Mouse (Mus musculus): Measurements from ENCODE around the gene Trpc2. TPM values are rescaled to one million over a fixed set of nuclear protein-coding genes. Genes with fewer than 3 reads are reported as not detected.

The Trpc2 gene
- polyA plus RNA-seq, 1 experiment from 2014 or later = 0.49 TPM

- Histone ChIP-seq H3K4me3 (no peak overlapping the region), H3K27ac (no peak overlapping the region), H3K4me1 (replicated peaks) (no peaks in the 10 kb centered on the region), H3K4me2 (no peak overlapping the region), H3K9me3 (no peaks in the 10 kb centered on the region), H3K9ac (no peak overlapping the region), H3K36me3 (peaks cover 87% of the 10 kb centered on the region), H3K27me3 (no peaks in the 10 kb centered on the region)
- 87% methylated on average over 7 of the region's 7 CpGs for WGBS
- ATAC-seq (ENCODE audit: low FRiP score) = 0 out of 2 replicates have a peak, but pooled peaks have one; percentile 39
These were observed 6.1 kb upstream of the Trpc2 start for GRCm38 (mm10) chr7:102076714-102077296.

GRCm38 (mm10) chr7:102078517-102078916 lies 4.4 kb upstream of the Trpc2 start:
- Histone ChIP-seq H3K9ac (no peak overlapping the region), H3K9me3 (no peaks in the 10 kb centered on the region), H3K36me3 (peaks cover 89% of the 10 kb centered on the region), H3K4me3 (no peak overlapping the region), H3K27ac (no peak overlapping the region), H3K4me1 (replicated peaks) (no peaks in the 10 kb centered on the region), H3K27me3 (no peaks in the 10 kb centered on the region), H3K4me2 (no peak overlapping the region)
- ATAC-seq (ENCODE audit: low FRiP score) = no peak
- WGBS = 80% methylated on average over 7 of the region's 7 CpGs

- no peak overlapping the region for H3K9ac ChIP-seq
- no peak for ATAC-seq (ENCODE audit: low FRiP score)
- no peaks in the 10 kb centered on the region for H3K27me3 ChIP-seq
- no peaks in the 10 kb centered on the region for H3K4me1 ChIP-seq (replicated peaks)
- no peak overlapping the region for H3K27ac ChIP-seq
- no peak overlapping the region for H3K4me2 ChIP-seq
- no peak overlapping the region for H3K4me3 ChIP-seq
- 94% methylated on average over 8 of the region's 8 CpGs for WGBS
- no peaks in the 10 kb centered on the region for H3K9me3 ChIP-seq
- peaks cover 86% of the 10 kb centered on the region for H3K36me3 ChIP-seq
These were observed 2.6 kb upstream of the Trpc2 start for GRCm38 (mm10) chr7:102080311-102080710.

- H3K27me3 ChIP-seq = no peaks in the 10 kb centered on the region
- no peak for ATAC-seq (ENCODE audit: low FRiP score)
- no peak overlapping the region for H3K9ac ChIP-seq
- no peak overlapping the region for H3K27ac ChIP-seq
- no peak overlapping the region for H3K4me2 ChIP-seq
- no peaks in the 10 kb centered on the region for H3K9me3 ChIP-seq
- WGBS = 98% methylated on average over 5 of the region's 5 CpGs
- H3K4me3 ChIP-seq = no peak overlapping the region
- peaks cover 82% of the 10 kb centered on the region for H3K36me3 ChIP-seq
- H3K4me1 ChIP-seq (replicated peaks) = no peaks in the 10 kb centered on the region
These were observed 1.1 kb upstream of the Trpc2 start for GRCm38 (mm10) chr7:102081784-102082183.

GRCm38 (mm10) chr7:102084041-102084696 lies 1.3 kb downstream of the Trpc2 start:
- WGBS = 92% methylated on average over 26 of the region's 26 CpGs
- H3K4me2 ChIP-seq = no peak overlapping the region
- no peaks in the 10 kb centered on the region for H3K27me3 ChIP-seq
- H3K27ac ChIP-seq = no peak overlapping the region
- no peak overlapping the region for H3K4me3 ChIP-seq
- no peaks in the 10 kb centered on the region for H3K4me1 ChIP-seq (replicated peaks)
- no peak overlapping the region for H3K9ac ChIP-seq
- H3K36me3 ChIP-seq = peaks cover 82% of the 10 kb centered on the region
- no peak for ATAC-seq (ENCODE audit: low FRiP score)
- H3K9me3 ChIP-seq = no peaks in the 10 kb centered on the region

- no peak overlapping the region for H3K9ac ChIP-seq
- H3K4me3 ChIP-seq = no peak overlapping the region
- no peak for ATAC-seq (ENCODE audit: low FRiP score)
- no peaks in the 10 kb centered on the region for H3K4me1 ChIP-seq (replicated peaks)
- H3K4me2 ChIP-seq = no peak overlapping the region
- H3K27me3 ChIP-seq = no peaks in the 10 kb centered on the region
- H3K27ac ChIP-seq = no peak overlapping the region
- H3K36me3 ChIP-seq = peaks cover 71% of the 10 kb centered on the region
- no peaks in the 10 kb centered on the region for H3K9me3 ChIP-seq
- WGBS = 81% methylated on average over 4 of the region's 4 CpGs
These were observed 4.4 kb downstream of the Trpc2 start for GRCm38 (mm10) chr7:102087336-102087735.

GRCm38 (mm10) chr7:102099760-102100661 lies 17.1 kb downstream of the Trpc2 start:
- H3K27me3 ChIP-seq = 0 out of 2 replicates have a peak, but pooled peaks cover 3% of the 10 kb centered on the region

GRCm38 (mm10) chr7:102100868-102101267 lies 18.0 kb downstream of the Trpc2 start:
- peaks cover 22% of the 10 kb centered on the region for H3K4me1 ChIP-seq (replicated peaks)
- no peak for ATAC-seq (ENCODE audit: low FRiP score)
- 63% methylated on average over 5 of the region's 5 CpGs for WGBS
- H3K4me2 ChIP-seq = no peak overlapping the region
- no peak overlapping the region for H3K4me3 ChIP-seq
- 0 out of 2 replicates have a peak, but pooled peaks cover 3% of the 10 kb centered on the region for H3K27me3 ChIP-seq
- H3K36me3 ChIP-seq = peaks cover 4% of the 10 kb centered on the region
- no peaks in the 10 kb centered on the region for H3K9me3 ChIP-seq
- no peak overlapping the region for H3K27ac ChIP-seq
- H3K9ac ChIP-seq = no peak overlapping the region

More at GRCm38 (mm10) chr7:102099760-102100661, 17.1 kb downstream of the Trpc2 start:
- Histone ChIP-seq H3K9ac (no peak overlapping the region), H3K9me3 (no peaks in the 10 kb centered on the region), H3K4me3 (peak overlapping the region; percentile 18), H3K4me2 (peak overlapping the region; percentile 49), H3K4me1 (replicated peaks) (peaks cover 22% of the 10 kb centered on the region), H3K36me3 (peaks cover 4% of the 10 kb centered on the region), H3K27ac (no peak overlapping the region)
- peak; percentile 55; the same call in 1 of the 2 replicates for ATAC-seq (ENCODE audit: low FRiP score)
- WGBS = 4% methylated on average over 30 of the region's 30 CpGs

GRCm38 (mm10) chr7:102101487-102101886 lies 18.6 kb downstream of the Trpc2 start, which contains the start of gene Art1:
Gene Art1, plus strand, starts transcription at chr7:102101743.
- no peak within 1 kb of the TSS for H3K4me3 ChIP-seq
- H3K27me3 ChIP-seq = 0 out of 2 replicates have a peak, but pooled peaks cover 3% of the 10 kb centered on the region
- H3K36me3 ChIP-seq = peaks cover 4% of the 10 kb centered on the region
- 0 out of 2 replicates have a peak within 1 kb of the TSS, but pooled peaks have one; percentile 15 for H3K27ac ChIP-seq
- H3K9me3 ChIP-seq = no peaks in the 10 kb centered on the region
- H3K4me2 ChIP-seq = no peak within 1 kb of the TSS
- WGBS = 32% methylated on average over 5 of the region's 5 CpGs
- no peak within 1 kb of the TSS for H3K9ac ChIP-seq
- ATAC-seq (ENCODE audit: low FRiP score) = no peak
- H3K4me1 ChIP-seq (replicated peaks) = peaks cover 22% of the 10 kb centered on the region

GRCm38 (mm10) chr7:102102241-102102640 lies 19.3 kb downstream of the Trpc2 start:
- no peak overlapping the region for H3K4me2 ChIP-seq
- 35% methylated on average over 8 of the region's 8 CpGs for WGBS
- no peak for ATAC-seq (ENCODE audit: low FRiP score)
- no peak overlapping the region for H3K27ac ChIP-seq
- no peaks in the 10 kb centered on the region for H3K9me3 ChIP-seq
- H3K9ac ChIP-seq = no peak overlapping the region
- H3K27me3 ChIP-seq = 0 out of 2 replicates have a peak, but pooled peaks cover 3% of the 10 kb centered on the region
- peaks cover 30% of the 10 kb centered on the region for H3K4me1 ChIP-seq (replicated peaks)
- H3K36me3 ChIP-seq = no peaks in the 10 kb centered on the region; the same call in 1 of the 2 replicates
- no peak overlapping the region for H3K4me3 ChIP-seq

- no peak for ATAC-seq (ENCODE audit: low FRiP score)
- Histone ChIP-seq H3K4me1 (replicated peaks) (peaks cover 30% of the 10 kb centered on the region), H3K27ac (no peak overlapping the region), H3K36me3 (no peaks in the 10 kb centered on the region), H3K4me2 (no peak overlapping the region), H3K9ac (no peak overlapping the region), H3K4me3 (no peak overlapping the region), H3K9me3 (no peaks in the 10 kb centered on the region), H3K27me3 (0 out of 2 replicates have a peak, but pooled peaks cover 3% of the 10 kb centered on the region)
- 51% methylated on average over 6 of the region's 6 CpGs for WGBS
These were observed 19.8 kb downstream of the Trpc2 start for GRCm38 (mm10) chr7:102102696-102103095.

- H3K36me3 ChIP-seq = no peaks in the 10 kb centered on the region
- 93% methylated on average over 2 of the region's 2 CpGs for WGBS
- no peak for ATAC-seq (ENCODE audit: low FRiP score)
- H3K4me1 ChIP-seq (replicated peaks) = peaks cover 30% of the 10 kb centered on the region
- no peak overlapping the region for H3K4me2 ChIP-seq
- no peaks in the 10 kb centered on the region for H3K9me3 ChIP-seq
- H3K4me3 ChIP-seq = no peak overlapping the region
- H3K27ac ChIP-seq = no peak overlapping the region
- H3K27me3 ChIP-seq = 0 out of 2 replicates have a peak, but pooled peaks cover 3% of the 10 kb centered on the region
- no peak overlapping the region for H3K9ac ChIP-seq
These were observed 20.6 kb downstream of the Trpc2 start for GRCm38 (mm10) chr7:102103555-102103954.

Data from hindbrain, embryonic 13.5 days (tissue).